Mouse (Mus musculus): ENCODE results near the gene Mrpl12.

Gene Mrpl12

GRCm38 (mm10) chr11:120472052-120472451 is 12.4 kb upstream of the Mrpl12 start:
- no peak for DNase-seq (ENCODE audit: low spot score)

GRCm38 (mm10) chr11:120483448-120483934 is 922 bp upstream of the Mrpl12 start:
- no peak for DNase-seq (ENCODE audit: low spot score)

- DNase-seq (ENCODE audit: low spot score), result no peak
Observed at GRCm38 (mm10) chr11:120485251-120485650, 838 bp downstream of the Mrpl12 start.

- DNase-seq (ENCODE audit: low spot score), result no peak
Observed at GRCm38 (mm10) chr11:120488516-120488915, 4.1 kb downstream of the Mrpl12 start.

GRCm38 (mm10) chr11:120489054-120489761 is 4.8 kb downstream of the Mrpl12 start:
- DNase-seq (ENCODE audit: low spot score), result peak; percentile 71

GRCm38 (mm10) chr11:120490291-120491046 is 6.1 kb downstream of the Mrpl12 start:
- DNase-seq (ENCODE audit: low spot score), result no peak

- DNase-seq (ENCODE audit: low spot score), result peak; percentile 91
Observed at GRCm38 (mm10) chr11:120491317-120492023, 7.1 kb downstream of the Mrpl12 start, which contains the start of gene Slc25a10. Gene Slc25a10 (plus strand): TSS chr11:120491840.

- DNase-seq (ENCODE audit: low spot score), result peak; percentile 52
Observed at GRCm38 (mm10) chr11:120492024-120492877, 7.8 kb downstream of the Mrpl12 start.

- no peak for DNase-seq (ENCODE audit: low spot score)
Observed at GRCm38 (mm10) chr11:120492878-120493203, 8.4 kb downstream of the Mrpl12 start.

- DNase-seq (ENCODE audit: low spot score), result no peak
Observed at GRCm38 (mm10) chr11:120493351-120493750, 8.9 kb downstream of the Mrpl12 start.

GRCm38 (mm10) chr11:120493911-120494310 is 9.5 kb downstream of the Mrpl12 start:
- DNase-seq (ENCODE audit: low spot score), result no peak

GRCm38 (mm10) chr11:120497436-120497835 is 13.0 kb downstream of the Mrpl12 start:
- no peak for DNase-seq (ENCODE audit: low spot score)

- peak; percentile 50 for DNase-seq (ENCODE audit: low spot score)
Observed at GRCm38 (mm10) chr11:120498226-120498625, 13.8 kb downstream of the Mrpl12 start.

GRCm38 (mm10) chr11:120498891-120499290 is 14.5 kb downstream of the Mrpl12 start:
- DNase-seq (ENCODE audit: low spot score), result no peak

- no peak for DNase-seq (ENCODE audit: low spot score)
Observed at GRCm38 (mm10) chr11:120499894-120500293, 15.5 kb downstream of the Mrpl12 start.

- DNase-seq (ENCODE audit: low spot score), result peak; percentile 91
Observed at GRCm38 (mm10) chr11:120500357-120500756, 15.9 kb downstream of the Mrpl12 start.

- DNase-seq (ENCODE audit: low spot score), result no peak
Observed at GRCm38 (mm10) chr11:120501018-120501417, 16.6 kb downstream of the Mrpl12 start.

GRCm38 (mm10) chr11:120501701-120502100 is 17.3 kb downstream of the Mrpl12 start:
- no peak for DNase-seq (ENCODE audit: low spot score)

GRCm38 (mm10) chr11:120505661-120506060 is 21.2 kb downstream of the Mrpl12 start:
- no peak for DNase-seq (ENCODE audit: low spot score)

GRCm38 (mm10) chr11:120506899-120507298 is 22.5 kb downstream of the Mrpl12 start:
- DNase-seq (ENCODE audit: low spot score), result no peak

GRCm38 (mm10) chr11:120507611-120508289 is 23.3 kb downstream of the Mrpl12 start:
- peak; percentile 44 for DNase-seq (ENCODE audit: low spot score)
